Mouse (Mus musculus) neural tube, embryonic 12.5 days (tissue): ENCODE data around the gene Srgap1. TPM values are rescaled to one million over a fixed set of nuclear protein-coding genes. Genes with fewer than 3 reads are reported as not detected.

Experiments
- ATAC-seq: fragments of 200-750 bp; cut with Nextera tagmentation; 2 replicates; pipeline ENCODE4 v1.8.0; 2017; ENCODE audit warnings: low read depth, mild to moderate bottlenecking, moderate TSS enrichment, moderate library complexity; ENCODE audit not compliant: low FRiP score
- H3K27ac ChIP-seq: fragments of 300-500 bp; sonication (generic); 2 replicates; pipeline ENCODE4 v1.5.1; 2016
- H3K27me3 ChIP-seq: fragments of 300-500 bp; sonication (generic); replicated peaks from 2 replicates; pipeline ENCODE4 v1.6.1; 2016; ENCODE audit warnings: mild to moderate bottlenecking
- H3K36me3 ChIP-seq: fragments of 300-500 bp; sonication (generic); 2 replicates; pipeline ENCODE4 v1.6.1; 2016; ENCODE audit warnings: mild to moderate bottlenecking
- H3K4me1 ChIP-seq: fragments of 300-500 bp; sonication (generic); 2 replicates; pipeline ENCODE4 v1.6.1; 2016
- H3K4me2 ChIP-seq: fragments of 300-500 bp; sonication (generic); replicated peaks from 2 replicates; pipeline ENCODE4 v1.6.1; 2016; ENCODE audit warnings: mild to moderate bottlenecking
- H3K4me3 ChIP-seq: fragments of 300-500 bp; sonication (generic); 2 replicates; pipeline ENCODE4 v1.5.1; 2016
- H3K9ac ChIP-seq: fragments of 300-500 bp; sonication (generic); 2 replicates; pipeline ENCODE4 v1.6.1; 2016; ENCODE audit warnings: mild to moderate bottlenecking
- H3K9me3 ChIP-seq: fragments of 300-500 bp; sonication (generic); 2 replicates; pipeline ENCODE4 v1.6.1; 2016; ENCODE audit warnings: mild to moderate bottlenecking
- WGBS: fragments of 180-500 bp; shearing (Covaris S2); methylation state at CpG from one replicate; pipeline ENCODE4 v1.1.7; 2016; 5-methylcytosine and 5-hydroxymethylcytosine counted together
- polyA plus RNA-seq: library from polyadenylated mRNA; unstranded; fragments of >200 nt; fragmentation: Nextera tagmentation; extraction: Ambion mirVana; gene quantifications from 2 replicates; pipeline ENCODE4 v1.2.1, GENCODE M21; 2016

Gene Srgap1
- polyA plus RNA-seq, 1 experiment from 2014 or later: 27.5 TPM

DNA sequence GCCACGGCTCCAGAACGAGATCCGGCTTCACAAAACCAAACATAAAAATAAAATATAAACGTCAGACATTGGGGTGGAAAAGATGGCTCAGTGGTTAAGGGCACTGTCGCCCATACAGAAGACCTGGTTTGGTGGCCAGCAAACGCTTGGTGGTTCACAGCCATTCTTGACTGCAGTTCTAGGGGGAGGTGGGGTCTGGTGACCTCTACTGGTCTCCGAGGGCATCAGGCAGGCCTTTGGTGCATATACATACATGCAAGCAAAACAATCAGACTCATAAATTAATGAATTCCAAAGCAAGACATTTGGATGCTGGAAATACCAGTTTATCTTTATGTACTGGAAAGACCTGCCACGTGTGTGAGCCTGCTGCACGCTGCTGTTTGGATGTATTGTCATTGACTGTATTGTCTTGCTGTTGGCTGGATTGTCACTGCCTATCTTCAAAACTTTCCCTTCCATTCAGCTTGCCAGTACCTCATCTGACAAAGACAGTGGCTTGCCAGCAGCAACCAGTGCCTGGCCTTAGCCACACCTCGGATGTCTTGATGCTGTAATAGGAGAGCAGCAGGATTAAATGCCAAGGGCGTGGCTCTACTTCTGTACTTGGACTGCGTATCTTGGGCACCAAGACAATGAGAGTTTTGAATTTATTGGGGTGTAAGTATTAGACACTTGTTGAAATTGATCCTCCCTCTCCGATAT, 282.5 kb downstream of the Srgap1 start:
- Histone ChIP-seq H3K36me3 (no peaks in the 10 kb centered on the region), H3K9me3 (no peaks in the 10 kb centered on the region), H3K4me2 (no peak overlapping the region), H3K27me3 (no peaks in the 10 kb centered on the region), H3K9ac (no peak overlapping the region), H3K4me1 (no peaks in the 10 kb centered on the region), H3K4me3 (no peak overlapping the region), H3K27ac (no peak overlapping the region)
- ATAC-seq: peak; percentile 33; the same call in 1 of the 2 replicates
- 84% methylated on average over 13 of the region's 13 CpGs for WGBS

DNA sequence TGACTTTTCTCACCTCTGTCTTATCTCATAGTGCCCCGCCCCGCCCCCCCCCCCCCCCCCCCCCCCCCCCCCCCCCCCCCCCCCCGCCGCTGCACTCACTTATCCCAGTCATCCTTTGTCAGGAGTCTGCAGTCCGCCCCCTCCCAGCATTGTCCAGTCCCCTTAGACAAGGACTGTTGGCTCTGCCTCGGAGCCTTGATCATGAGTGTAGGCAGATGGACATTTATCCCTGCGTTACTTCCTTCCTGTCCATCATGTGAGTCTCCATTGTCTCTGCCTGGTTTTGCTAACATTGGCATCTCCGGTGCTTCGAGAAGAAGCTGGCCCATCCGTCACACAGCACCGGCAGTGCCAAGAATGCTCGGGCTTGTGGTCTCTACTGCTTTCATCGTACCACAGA, 283.9 kb downstream of the Srgap1 start:
- Histone ChIP-seq H3K4me3 (no peak overlapping the region), H3K27me3 (no peaks in the 10 kb centered on the region), H3K9me3 (no peaks in the 10 kb centered on the region), H3K9ac (no peak overlapping the region), H3K36me3 (no peaks in the 10 kb centered on the region), H3K4me2 (no peak overlapping the region), H3K27ac (no peak overlapping the region), H3K4me1 (no peaks in the 10 kb centered on the region)
- WGBS: 88% methylated on average over 8 of the region's 13 CpGs
- no peak for ATAC-seq

DNA sequence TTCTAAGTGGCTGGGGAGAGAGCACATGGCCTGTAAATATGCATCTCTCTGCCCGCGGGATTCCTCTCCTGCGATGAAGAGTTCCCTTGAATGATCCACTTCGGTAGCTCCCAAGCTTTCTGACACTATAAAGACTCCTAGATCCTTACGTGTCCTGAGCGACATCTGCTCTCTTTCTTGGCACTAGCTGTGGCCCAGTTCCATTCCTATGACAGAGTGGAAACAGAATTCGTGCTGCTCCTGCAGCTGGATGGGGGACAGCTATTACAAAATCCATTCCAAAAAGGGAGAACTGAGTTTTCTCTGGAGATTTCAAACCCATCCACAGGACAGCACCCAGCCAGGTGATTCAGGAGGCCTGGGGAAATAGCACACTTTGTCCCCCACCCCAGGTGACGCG, 285.0 kb downstream of the Srgap1 start:
- no peak for ATAC-seq
- H3K36me3 ChIP-seq: no peaks in the 10 kb centered on the region
- H3K9me3 ChIP-seq: no peaks in the 10 kb centered on the region
- H3K9ac ChIP-seq: no peak overlapping the region
- no peak overlapping the region for H3K4me2 ChIP-seq
- 92% methylated on average over 9 of the region's 9 CpGs for WGBS
- no peak overlapping the region for H3K27ac ChIP-seq
- H3K4me3 ChIP-seq: no peak overlapping the region
- H3K27me3 ChIP-seq: no peaks in the 10 kb centered on the region
- H3K4me1 ChIP-seq: no peaks in the 10 kb centered on the region

GRCm38 (mm10) chr10:121759095-121759494, 288.0 kb downstream of the Srgap1 start:
- H3K27ac ChIP-seq: no peak overlapping the region
- H3K4me1 ChIP-seq: no peaks in the 10 kb centered on the region
- H3K9ac ChIP-seq: no peak overlapping the region
- no peaks in the 10 kb centered on the region for H3K9me3 ChIP-seq
- no peak overlapping the region for H3K4me3 ChIP-seq
- no peaks in the 10 kb centered on the region for H3K36me3 ChIP-seq
- no peaks in the 10 kb centered on the region for H3K27me3 ChIP-seq
- ATAC-seq: no peak
- WGBS: 55% methylated on average over 8 of the region's 8 CpGs
- no peak overlapping the region for H3K4me2 ChIP-seq

DNA sequence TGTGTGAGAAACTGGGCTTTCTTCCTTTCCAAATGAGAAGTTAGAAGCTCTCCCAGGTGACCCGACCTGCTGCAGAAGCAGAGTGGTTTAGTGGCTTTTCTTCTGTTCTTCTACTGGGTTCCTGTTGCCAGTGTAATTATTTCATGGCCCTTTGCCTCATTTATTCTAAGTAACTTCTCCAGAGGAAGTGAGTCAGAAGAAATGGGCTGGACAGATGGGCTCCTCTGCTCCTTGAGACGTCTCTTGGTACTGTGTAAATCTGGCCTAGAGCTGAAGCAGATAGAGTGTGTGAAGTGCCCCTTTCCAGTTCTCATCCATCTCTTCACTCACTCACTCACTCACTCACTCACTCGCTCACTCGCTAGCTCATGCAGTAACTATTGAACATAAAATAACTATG, 290.4 kb downstream of the Srgap1 start:
- H3K9me3 ChIP-seq: no peaks in the 10 kb centered on the region
- ATAC-seq: no peak
- no peak overlapping the region for H3K4me3 ChIP-seq

DNA sequence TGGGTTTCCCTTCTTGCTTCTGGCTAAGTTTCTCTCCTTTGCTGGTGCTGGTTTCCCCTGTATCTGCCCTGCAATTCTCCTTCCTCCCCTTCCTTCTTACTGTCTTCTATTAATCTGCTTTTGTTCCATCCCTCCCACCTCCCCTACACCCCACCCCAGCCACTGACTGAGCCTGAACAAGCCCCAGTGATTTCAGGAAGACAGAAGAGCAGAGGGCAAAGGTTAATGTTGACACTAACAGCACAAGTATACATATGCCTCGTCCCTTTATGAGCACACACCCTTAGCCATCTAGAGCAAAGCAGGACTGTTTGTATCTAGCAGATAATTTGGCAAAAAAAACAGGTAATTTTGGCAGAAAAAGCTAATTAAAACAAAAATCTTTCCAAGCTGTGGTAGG, 291.3 kb downstream of the Srgap1 start:
- Histone ChIP-seq H3K4me3 (no peak overlapping the region), H3K4me2 (no peak overlapping the region), H3K27ac (no peak overlapping the region), H3K4me1 (no peaks in the 10 kb centered on the region), H3K27me3 (no peaks in the 10 kb centered on the region), H3K9me3 (no peaks in the 10 kb centered on the region), H3K36me3 (peaks cover 4% of the 10 kb centered on the region), H3K9ac (no peak overlapping the region)
- no peak for ATAC-seq
- WGBS: 22% methylated on average over 1 of the region's 1 CpGs

More for the DNA sequence above, 290.4 kb downstream of the Srgap1 start:
- Histone ChIP-seq H3K9ac (no peak overlapping the region), H3K27ac (no peak overlapping the region), H3K36me3 (no peaks in the 10 kb centered on the region; the same call in 1 of the 2 replicates), H3K27me3 (no peaks in the 10 kb centered on the region), H3K4me1 (no peaks in the 10 kb centered on the region), H3K4me2 (no peak overlapping the region)
- WGBS: 84% methylated on average over 4 of the region's 4 CpGs

DNA sequence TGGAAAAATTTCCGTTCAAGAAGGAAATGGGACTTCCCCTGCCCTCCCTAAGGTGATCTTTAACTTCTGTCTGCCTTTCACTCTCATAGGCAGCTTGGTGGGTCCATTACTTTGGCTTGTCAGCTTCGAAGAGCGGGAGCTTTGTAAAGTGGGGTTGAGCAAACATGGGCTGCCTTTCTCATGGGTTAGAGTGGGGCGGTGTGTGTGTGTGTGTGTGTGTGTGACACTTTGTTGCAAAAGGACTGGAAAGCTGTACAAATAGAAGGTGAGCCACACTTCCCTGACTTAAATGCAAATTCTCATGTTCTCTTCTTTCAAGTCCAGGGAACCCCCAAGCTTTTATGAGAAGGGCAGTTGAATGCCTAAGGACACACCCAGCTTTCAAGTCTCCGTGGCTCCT, 292.9 kb downstream of the Srgap1 start:
- H3K36me3 ChIP-seq: peaks cover 14% of the 10 kb centered on the region
- H3K4me2 ChIP-seq: no peak overlapping the region
- no peak overlapping the region for H3K4me3 ChIP-seq
- H3K27ac ChIP-seq: no peak overlapping the region
- H3K27me3 ChIP-seq: no peaks in the 10 kb centered on the region
- H3K4me1 ChIP-seq: no peaks in the 10 kb centered on the region
- no peaks in the 10 kb centered on the region for H3K9me3 ChIP-seq
- WGBS: 79% methylated on average over 5 of the region's 5 CpGs
- no peak overlapping the region for H3K9ac ChIP-seq
- no peak for ATAC-seq

DNA sequence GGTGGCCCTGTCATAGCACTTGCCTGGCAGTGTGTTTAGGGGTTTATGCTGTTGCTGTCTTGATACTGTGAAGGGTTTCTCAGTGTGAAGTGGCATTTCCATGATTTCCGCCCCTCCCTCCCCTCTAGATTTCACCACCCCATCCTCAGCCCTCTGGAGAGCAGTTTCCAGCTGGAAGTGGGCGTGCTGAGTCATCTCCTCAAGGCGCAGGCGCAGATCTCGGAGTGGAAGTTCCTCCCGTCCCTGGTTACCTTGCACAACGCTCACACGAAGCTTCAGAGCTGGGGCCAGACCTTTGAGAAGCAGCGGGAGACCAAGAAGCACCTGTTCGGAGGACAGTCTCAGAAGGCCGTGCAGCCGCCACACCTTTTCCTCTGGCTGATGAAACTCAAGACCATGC, 296.9 kb downstream of the Srgap1 start:
- Histone ChIP-seq H3K36me3 (peaks cover 41% of the 10 kb centered on the region), H3K9me3 (no peaks in the 10 kb centered on the region), H3K9ac (no peak overlapping the region), H3K4me1 (no peaks in the 10 kb centered on the region), H3K4me3 (no peak overlapping the region), H3K27me3 (no peaks in the 10 kb centered on the region), H3K27ac (no peak overlapping the region), H3K4me2 (no peak overlapping the region)
- 94% methylated on average over 12 of the region's 12 CpGs for WGBS
- ATAC-seq: no peak

DNA sequence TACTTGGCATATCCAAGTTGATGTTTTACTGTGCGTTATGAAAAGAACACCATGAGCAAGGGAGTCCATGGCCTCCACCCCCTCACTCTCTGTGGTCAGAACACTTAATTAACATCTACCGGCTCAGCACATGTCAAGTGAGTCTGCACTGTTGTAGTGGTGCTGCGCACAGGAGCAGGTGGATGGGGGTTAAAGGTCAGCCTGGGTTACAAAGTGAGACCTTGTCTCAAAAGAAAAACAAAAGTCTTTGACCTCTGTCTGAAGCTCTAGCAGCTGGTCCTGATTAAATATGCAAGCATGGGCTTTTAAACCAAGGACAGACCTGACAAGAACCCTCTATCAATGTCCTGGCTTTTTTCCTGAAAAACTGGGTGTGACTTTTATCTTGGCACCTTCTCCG, 304.8 kb downstream of the Srgap1 start:
- ATAC-seq: no peak
- Histone ChIP-seq H3K36me3 (peaks cover 18% of the 10 kb centered on the region), H3K9ac (no peak overlapping the region), H3K4me1 (peaks cover 4% of the 10 kb centered on the region), H3K27me3 (no peaks in the 10 kb centered on the region), H3K4me3 (no peak overlapping the region), H3K27ac (no peak overlapping the region), H3K4me2 (no peak overlapping the region), H3K9me3 (0 out of 2 replicates have a peak, but pooled peaks cover 6% of the 10 kb centered on the region)
- WGBS: 40% methylated on average over 4 of the region's 4 CpGs

DNA sequence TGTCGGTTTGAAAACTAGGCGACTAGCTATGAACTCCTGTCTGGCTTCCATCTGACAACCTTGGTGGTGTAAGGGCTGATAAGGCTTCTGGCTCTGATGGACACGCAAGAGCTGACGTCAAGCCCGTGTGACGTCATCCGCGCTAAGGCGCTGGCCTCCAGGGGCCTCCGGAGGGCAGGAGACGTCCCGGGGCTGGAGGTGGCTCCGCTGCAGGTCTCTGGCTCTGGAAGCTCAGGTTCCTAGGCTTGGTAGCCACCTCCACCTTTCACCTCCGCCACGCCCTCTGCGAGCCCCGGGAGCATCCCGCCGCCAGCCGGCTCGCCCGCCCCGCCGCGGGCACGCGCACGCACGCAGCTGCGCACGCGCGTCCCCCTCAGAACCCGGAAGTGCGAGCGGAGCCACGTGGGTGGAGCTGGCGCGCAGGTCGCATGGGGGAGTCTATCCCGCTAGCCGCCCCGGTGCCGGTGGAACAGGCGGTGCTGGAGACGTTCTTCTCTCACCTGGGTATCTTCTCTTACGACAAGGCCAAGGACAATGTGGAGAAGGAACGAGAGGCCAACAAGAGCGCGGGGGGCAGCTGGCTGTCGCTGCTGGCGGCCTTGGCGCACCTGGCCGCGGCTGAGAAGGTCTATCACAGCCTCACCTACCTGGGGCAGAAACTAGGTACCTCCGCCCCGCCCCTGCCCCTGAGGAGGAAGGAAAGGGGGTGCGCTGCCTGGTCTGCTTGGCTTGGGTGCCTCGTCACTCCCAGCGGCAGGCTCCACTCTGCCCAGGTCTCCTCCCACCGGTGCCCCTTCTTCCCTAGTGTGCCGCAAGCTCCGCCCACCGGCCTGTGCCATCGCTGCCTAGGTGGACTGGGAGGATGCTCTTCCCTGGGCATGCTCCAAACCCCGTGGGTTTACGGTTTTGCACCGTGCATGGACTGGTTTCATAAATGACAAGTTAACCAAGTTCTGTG, 307.3 kb downstream of the Srgap1 start, which contains the start of gene BC048403:
BC048403 (plus strand) TSS at position 390 of the 958 bp plus-strand sequence.
- Histone ChIP-seq H3K9me3 (0 out of 2 replicates have a peak, but pooled peaks cover 6% of the 10 kb centered on the region), H3K4me3 (peak within 1 kb of the TSS; percentile 80), H3K9ac (peak within 1 kb of the TSS; percentile 67), H3K36me3 (no peaks in the 10 kb centered on the region), H3K27me3 (no peaks in the 10 kb centered on the region), H3K27ac (peak within 1 kb of the TSS; percentile 8; the same call in 1 of the 2 replicates), H3K4me2 (peak within 1 kb of the TSS; percentile 75), H3K4me1 (peaks cover 4% of the 10 kb centered on the region)
- ATAC-seq: peak; percentile 92
- WGBS: under 1% methylated on average over 66 of the region's 68 CpGs

DNA sequence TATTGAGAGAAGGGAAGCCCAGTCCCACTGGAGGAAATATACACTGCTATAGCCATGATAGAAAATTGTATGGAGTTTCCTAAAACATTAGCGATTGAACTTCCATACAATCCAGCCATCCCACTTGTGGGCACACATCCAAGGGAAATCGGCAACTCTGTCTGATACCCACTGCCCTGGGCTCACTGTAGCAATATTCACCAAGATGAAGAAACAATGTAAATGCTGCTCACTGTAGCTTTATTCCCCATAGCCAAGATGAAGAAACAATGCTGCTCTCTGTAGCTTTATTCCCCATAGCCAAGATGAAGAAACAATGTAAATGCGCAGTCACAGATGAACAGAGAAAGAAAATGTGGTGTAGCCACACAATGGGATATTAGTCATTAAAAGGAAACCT, 309.9 kb downstream of the Srgap1 start:
- H3K4me1 ChIP-seq: peaks cover 4% of the 10 kb centered on the region
- H3K9me3 ChIP-seq: no peaks in the 10 kb centered on the region
- H3K36me3 ChIP-seq: no peaks in the 10 kb centered on the region
- H3K27me3 ChIP-seq: no peaks in the 10 kb centered on the region
- no peak overlapping the region for H3K9ac ChIP-seq
- H3K4me3 ChIP-seq: no peak overlapping the region
- 90% methylated on average over 3 of the region's 3 CpGs for WGBS
- no peak overlapping the region for H3K27ac ChIP-seq
- no peak overlapping the region for H3K4me2 ChIP-seq
- ATAC-seq: no peak

- ATAC-seq: no peak
- H3K9ac ChIP-seq: no peak overlapping the region
- no peaks in the 10 kb centered on the region for H3K9me3 ChIP-seq
- no peaks in the 10 kb centered on the region for H3K27me3 ChIP-seq
- no peak overlapping the region for H3K27ac ChIP-seq
- H3K4me1 ChIP-seq: no peaks in the 10 kb centered on the region
- 81% methylated on average over 9 of the region's 9 CpGs for WGBS
- H3K36me3 ChIP-seq: no peaks in the 10 kb centered on the region
- H3K4me3 ChIP-seq: no peak overlapping the region
- no peak overlapping the region for H3K4me2 ChIP-seq
Measured at GRCm38 (mm10) chr10:121732542-121732941, 314.6 kb downstream of the Srgap1 start.
